Mouse (Mus musculus): Measurements from ENCODE around the gene Hbp1.

DNA sequence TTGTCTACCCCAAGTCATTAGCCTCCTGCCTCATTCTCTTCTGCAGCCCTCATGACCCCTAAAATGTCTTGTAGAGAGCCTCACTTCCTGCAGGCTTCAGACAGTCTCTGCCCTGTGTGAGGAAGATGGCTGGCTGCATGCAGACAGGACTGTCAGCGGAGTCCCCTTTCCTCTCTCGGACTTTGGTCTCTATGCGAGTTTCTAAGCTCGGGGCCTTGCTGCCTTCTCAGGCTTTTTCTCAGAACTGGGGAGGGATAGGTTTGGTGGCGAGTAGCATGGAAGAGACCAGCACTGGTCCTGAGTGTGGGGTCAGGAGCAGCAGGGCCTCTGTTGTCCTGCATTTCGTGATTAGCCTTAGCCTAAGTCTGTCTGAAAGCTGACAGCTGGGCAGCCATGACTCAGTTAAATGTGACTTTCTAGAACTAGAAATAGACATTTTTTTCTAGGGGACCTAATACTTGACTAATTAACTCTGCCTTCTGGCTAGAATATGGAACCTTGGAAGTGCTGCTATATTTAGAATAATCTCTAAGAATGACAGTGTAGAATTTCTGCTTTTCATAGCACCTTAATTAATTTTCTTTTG, 37.3 kb downstream of the Hbp1 start:
- TF ChIP-seq CTCF (IDR thresholded peaks at IDR 0.05; ENCODE audit: borderline replicate concordance, control insufficient read depth, extremely low read depth, insufficient read depth, low read length, poor library complexity) (no peak), POLR2A (IDR thresholded peaks at IDR 0.05; ENCODE audit: control insufficient read depth, extremely low read depth, insufficient read depth, low read length, poor library complexity) (no peak)

All from thymus, adult 2 months (tissue).